Mouse (Mus musculus) testis, adult 2 months (tissue): ENCODE measurements at regions not wholly inside any gene's neighbourhood (a gene's known extent, or its start where the extent isn't known, plus 50 kb on each side); places are given as distances from the start of the nearest gene placed in this dataset.

Source experiments
- CTCF ChIP-seq: fragments of 200-500 bp; IDR thresholded peaks from 2 replicates; pipeline ENCODE4 v1.5.1; 2012; ENCODE audit warnings: low read depth, mild to moderate bottlenecking, inconsistent platforms, low read length, moderate library complexity; ENCODE audit not compliant: control insufficient read depth, insufficient read depth, insufficient replicate concordance
- POLR2A ChIP-seq: fragments of 200-500 bp; IDR thresholded peaks from 2 replicates; pipeline ENCODE4 v1.6.1; 2012; ENCODE audit warnings: low read depth, mild to moderate bottlenecking, inconsistent platforms, low read length, moderate library complexity; ENCODE audit not compliant: control insufficient read depth

DNA sequence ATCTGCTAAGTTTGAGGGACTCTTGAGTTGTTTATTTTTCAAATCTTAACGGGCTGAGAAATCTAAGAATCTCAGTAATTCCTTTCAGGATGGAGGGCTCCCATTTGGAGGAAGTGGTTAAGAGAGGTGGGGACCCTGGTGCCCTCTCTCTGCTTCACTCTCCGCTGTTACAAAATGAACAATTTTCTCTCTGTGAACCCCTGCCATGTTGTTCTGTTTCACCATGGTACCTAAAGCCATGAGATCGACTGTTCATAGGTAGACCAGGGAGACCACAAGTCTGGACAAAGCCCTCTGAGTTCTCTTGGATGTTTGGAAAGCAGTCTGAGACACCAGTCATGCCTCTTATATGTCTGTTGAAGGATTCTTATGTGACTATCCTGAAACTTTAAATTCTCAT, 179.9 kb upstream of the Gm5148 start:
- no peak for TF ChIP-seq CTCF
- TF ChIP-seq POLR2A: no peak
